Comparison of ENCODE assay signal across 8 mouse cellular contexts in the genomic region with DNA sequence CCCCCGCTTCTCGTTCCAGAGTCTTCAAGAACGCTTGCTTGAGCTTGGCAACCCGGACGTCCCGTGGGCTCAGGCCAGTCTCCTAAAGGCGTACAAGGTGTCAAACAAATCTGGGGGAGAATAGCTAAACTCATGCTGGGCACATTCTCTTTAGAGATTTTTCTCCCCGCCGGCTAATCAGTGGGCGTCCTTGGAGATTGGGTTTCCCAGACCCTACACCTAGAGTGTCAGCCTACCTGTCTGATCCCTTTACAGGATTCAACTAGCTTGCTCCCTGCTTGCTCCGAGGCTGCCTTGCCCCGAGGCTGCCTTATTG. TPM values are rescaled to one million over a fixed set of nuclear protein-coding genes. Genes with fewer than 3 reads are reported as not detected.
A peak's percentile ranks its signal among the peaks of the same experiment; 100 is the strongest.
DNase-seq lines count a peak whose midpoint lies in the region; ATAC-seq and TF ChIP-seq lines count a peak whose summit lies in the region.

No protein-coding gene starts in this region.

- H3K4me2 ChIP-seq in kidney, embryonic 14.5 days (replicated peaks; ENCODE audit: low read depth, low read length) = peak overlapping the region; percentile 96
- H3K4me2 ChIP-seq in intestine, embryonic 14.5 days (ENCODE audit: low read length) = peak overlapping the region; percentile 95
- peak overlapping the region; percentile 74 for H3K4me2 ChIP-seq in myocyte (ENCODE audit: low read depth)

- H3ac ChIP-seq in myocyte (ENCODE audit: control insufficient read depth, insufficient read length) = peak overlapping the region; percentile 36

- no peaks in the 10 kb centered on the region for H3K27me3 ChIP-seq in kidney, embryonic 14.5 days (ENCODE audit: control insufficient read depth, insufficient read depth, low read length)
- H3K27me3 ChIP-seq in intestine, embryonic 14.5 days (replicated peaks; ENCODE audit: control insufficient read depth, insufficient read depth, low read length) = peaks cover 10% of the 10 kb centered on the region; the same call in 1 of the 2 replicates
- H3K27me3 ChIP-seq in myocyte (ENCODE audit: control insufficient read depth, insufficient read depth, insufficient read length) = no peaks in the 10 kb centered on the region

- H3K4me1 ChIP-seq in kidney, embryonic 14.5 days (ENCODE audit: control insufficient read depth, insufficient read depth, low read length) = peaks cover 6% of the 10 kb centered on the region; the same call in 1 of the 2 replicates
- no peaks in the 10 kb centered on the region; the same call in 1 of the 2 replicates for H3K4me1 ChIP-seq in cortical plate, adult 2 months (ENCODE audit: control insufficient read depth, insufficient read depth, low read length)
- 0 out of 2 replicates have a peak, but pooled peaks cover 9% of the 10 kb centered on the region for H3K4me1 ChIP-seq in intestine, embryonic 14.5 days (replicated peaks; ENCODE audit: control insufficient read depth, insufficient read depth, low read length)

- H3K9ac ChIP-seq in kidney, embryonic 14.5 days (ENCODE audit: low read depth, low read length) = peak overlapping the region; percentile 65
- H3K9ac ChIP-seq in intestine, embryonic 14.5 days (ENCODE audit: low read length) = peak overlapping the region; percentile 66

- H3K4me3 ChIP-seq in kidney, embryonic 14.5 days (ENCODE audit: low read length) = peak overlapping the region; percentile 79
- peak overlapping the region; percentile 82 for H3K4me3 ChIP-seq in cortical plate, adult 2 months (ENCODE audit: insufficient read depth, low read length)
- H3K4me3 ChIP-seq in intestine, embryonic 14.5 days (ENCODE audit: low read depth, low read length) = peak overlapping the region; percentile 64
- H3K4me3 ChIP-seq in myocyte = peak overlapping the region; percentile 86

- no peaks in the 10 kb centered on the region for H3K36me3 ChIP-seq in kidney, embryonic 14.5 days (ENCODE audit: control insufficient read depth, insufficient read depth, low read length)
- H3K36me3 ChIP-seq in intestine, embryonic 14.5 days (ENCODE audit: control insufficient read depth, insufficient read depth, low read length) = no peaks in the 10 kb centered on the region
- H3K36me3 ChIP-seq in myocyte (ENCODE audit: control insufficient read depth, insufficient read depth) = no peaks in the 10 kb centered on the region

- TF ChIP-seq CTCF in cortical plate, adult 2 months (IDR thresholded peaks at IDR 0.05; ENCODE audit: extremely low read depth, insufficient read depth, low read length) = no peak

- H3K9me3 ChIP-seq in kidney, embryonic 14.5 days (ENCODE audit: control insufficient read depth, low read length) = no peaks in the 10 kb centered on the region
- H3K9me3 ChIP-seq in intestine, embryonic 14.5 days (ENCODE audit: control insufficient read depth, low read length) = no peaks in the 10 kb centered on the region

- WGBS in kidney, embryonic 14.5 days = 1% methylated on average over 12 of the region's 12 CpGs
- WGBS in intestine, embryonic 14.5 days = 3% methylated on average over 12 of the region's 12 CpGs

- H3K79me2 ChIP-seq in myocyte (ENCODE audit: control insufficient read depth, insufficient read depth) = peaks cover 46% of the 10 kb centered on the region

- no peak for DNase-seq in kidney, adult 8-10 months
- DNase-seq in intestine, embryonic 14.5 days (ENCODE audit: low spot score) = no peak
- no peak for DNase-seq in ovary, adult 18-20 months (ENCODE audit: low spot score)
- no peak for DNase-seq in thymus, postnatal 25 days
- DNase-seq in spleen, adult 18-20 months = no peak

- 0 out of 2 replicates have a peak overlapping the region, but pooled peaks have one; percentile 37 for H3K27ac ChIP-seq in kidney, embryonic 14.5 days (ENCODE audit: low read depth, low read length)
- H3K27ac ChIP-seq in cortical plate, adult 2 months (ENCODE audit: insufficient read depth, low read length) = no peak overlapping the region
- peak overlapping the region; percentile 52; the same call in 1 of the 2 replicates for H3K27ac ChIP-seq in intestine, embryonic 14.5 days (ENCODE audit: low read depth)

- no peak for TF ChIP-seq POLR2A in cortical plate, adult 2 months (IDR thresholded peaks at IDR 0.05; ENCODE audit: extremely low read depth, insufficient read depth, low read length)
- no peak for TF ChIP-seq POLR2A in myocyte (IDR thresholded peaks at IDR 0.05; ENCODE audit: insufficient read length, low read depth)

- no peak for ATAC-seq in kidney, embryonic 14.5 days (ENCODE audit: low FRiP score, low TSS enrichment)
- no peak for ATAC-seq in intestine, embryonic 14.5 days (replicated peaks; ENCODE audit: low FRiP score, low TSS enrichment, low read depth)

TF ChIP-seq in myocyte, 11 proteins besides CTCF, POLR2A, EP300 and RAD21:
- TF ChIP-seq E2F4 (IDR thresholded peaks at IDR 0.05; ENCODE audit: insufficient read depth) (no peak), USF1 (IDR thresholded peaks at IDR 0.05; ENCODE audit: low read depth) (no peak), SRF (IDR thresholded peaks at IDR 0.05; ENCODE audit: control insufficient read depth, insufficient read length, low read depth) (no peak), TCF12 (IDR thresholded peaks at IDR 0.05; ENCODE audit: insufficient read depth, poor library complexity, severe bottlenecking) (no peak), MAX (IDR thresholded peaks at IDR 0.05; ENCODE audit: low read depth) (no peak), MYOD1 (IDR thresholded peaks at IDR 0.05; ENCODE audit: control insufficient read depth in 1 of 3, insufficient read length in 2 of 3, low read depth in 2 of 3) (no peak), CEBPB (IDR thresholded peaks at IDR 0.05; ENCODE audit: insufficient read depth, poor library complexity, severe bottlenecking) (no peak), TCF3 (IDR thresholded peaks at IDR 0.05; ENCODE audit: insufficient read length, low read depth) (no peak), REST (IDR thresholded peaks at IDR 0.05; ENCODE audit: insufficient read depth, insufficient read length) (no peak), MYOG (IDR thresholded peaks at IDR 0.05; ENCODE audit: control insufficient read depth in 1 of 3, insufficient read depth in 1 of 3, insufficient read length in 2 of 3, low read depth in 2 of 3) (no peak), POLR2AphosphoS2 (IDR thresholded peaks at IDR 0.05; ENCODE audit: insufficient read length, low read depth) (no peak)

RNA-seq across cellular contexts. Expression of a gene that starts 0.7 kb away (rescaled TPM):
- polyA plus RNA-seq in kidney, embryonic 14.5 days (2014; fragmentation: Nextera tagmentation; extraction: Ambion mirVana) = 29.1 and 44.5 TPM in 2 replicates
- polyA plus RNA-seq in cortical plate, adult 2 months (2012; rRNA removed) = 32.7 and 37.3 TPM in 2 replicates
- 66.8 and 68.3 TPM in 2 replicates for polyA plus RNA-seq in intestine, embryonic 14.5 days (2014; fragmentation: Nextera tagmentation; extraction: Ambion mirVana)
- 140 TPM for polyA plus RNA-seq in myocyte (2012; fragmentation: generic; extraction: Trizol)
